Mouse (Mus musculus): ENCODE measurements around the gene Camk1. TPM values are rescaled to one million over a fixed set of nuclear protein-coding genes. Genes with fewer than 3 reads are reported as not detected.
A peak's percentile ranks its signal among the peaks of the same experiment; 100 is the strongest.

The Camk1 gene
- polyA plus RNA-seq, 1 experiment from 2014 or later = 88.0 TPM

DNA sequence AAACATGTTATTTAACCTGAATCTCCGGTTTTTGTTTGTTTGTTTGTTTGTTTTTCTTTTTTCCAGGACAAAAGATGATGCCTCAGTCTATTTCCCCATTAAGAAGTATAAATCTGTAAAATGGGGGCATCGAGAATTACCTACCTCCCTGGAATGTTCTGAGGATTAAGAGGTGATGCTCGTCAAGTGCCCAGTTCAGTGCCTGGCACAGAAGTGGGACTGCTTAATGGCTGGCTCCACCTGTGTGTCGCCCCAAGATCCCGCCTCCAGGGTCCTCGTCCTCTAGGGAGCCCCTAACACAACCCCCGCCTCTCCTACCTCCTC, 33.4 kb upstream of the Camk1 start:
- H3K27me3 ChIP-seq = no peaks in the 10 kb centered on the region
- peak overlapping the region; percentile 91 for H3K9ac ChIP-seq (replicated peaks)
- peak overlapping the region; percentile 92 for H3K4me2 ChIP-seq (replicated peaks)
- no peaks in the 10 kb centered on the region for H3K9me3 ChIP-seq
- H3K36me3 ChIP-seq = peaks cover 54% of the 10 kb centered on the region
- no peak for ATAC-seq (replicated peaks)
- WGBS = 9% methylated on average over 7 of the region's 7 CpGs
- peak overlapping the region; percentile 92 for H3K4me3 ChIP-seq
- peak overlapping the region; percentile 93 for H3K27ac ChIP-seq (replicated peaks)
- H3K4me1 ChIP-seq = peaks cover 28% of the 10 kb centered on the region

DNA sequence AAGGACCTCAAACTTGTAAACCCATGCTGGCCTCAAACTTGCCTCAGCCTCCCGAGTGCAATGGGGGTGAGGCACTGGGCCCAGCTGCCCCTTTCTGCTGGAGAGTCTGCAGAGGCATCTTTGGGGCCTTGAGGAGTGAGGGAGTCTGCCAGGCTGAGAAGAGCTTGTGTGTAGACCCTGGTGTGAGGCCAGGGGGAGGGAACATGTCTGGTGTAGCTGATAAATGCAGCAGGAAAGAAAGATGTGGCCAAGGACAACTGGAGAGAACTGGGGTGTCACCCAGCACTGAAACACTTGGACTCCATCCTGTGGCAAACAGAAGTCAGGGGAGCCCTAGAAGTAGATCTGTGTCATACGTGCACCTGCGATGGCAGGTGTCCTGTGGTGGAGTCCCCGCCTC, 29.7 kb upstream of the Camk1 start:
- Histone ChIP-seq H3K27me3 (no peaks in the 10 kb centered on the region), H3K36me3 (peaks cover 72% of the 10 kb centered on the region)
- 96% methylated on average over 4 of the region's 4 CpGs for WGBS

DNA sequence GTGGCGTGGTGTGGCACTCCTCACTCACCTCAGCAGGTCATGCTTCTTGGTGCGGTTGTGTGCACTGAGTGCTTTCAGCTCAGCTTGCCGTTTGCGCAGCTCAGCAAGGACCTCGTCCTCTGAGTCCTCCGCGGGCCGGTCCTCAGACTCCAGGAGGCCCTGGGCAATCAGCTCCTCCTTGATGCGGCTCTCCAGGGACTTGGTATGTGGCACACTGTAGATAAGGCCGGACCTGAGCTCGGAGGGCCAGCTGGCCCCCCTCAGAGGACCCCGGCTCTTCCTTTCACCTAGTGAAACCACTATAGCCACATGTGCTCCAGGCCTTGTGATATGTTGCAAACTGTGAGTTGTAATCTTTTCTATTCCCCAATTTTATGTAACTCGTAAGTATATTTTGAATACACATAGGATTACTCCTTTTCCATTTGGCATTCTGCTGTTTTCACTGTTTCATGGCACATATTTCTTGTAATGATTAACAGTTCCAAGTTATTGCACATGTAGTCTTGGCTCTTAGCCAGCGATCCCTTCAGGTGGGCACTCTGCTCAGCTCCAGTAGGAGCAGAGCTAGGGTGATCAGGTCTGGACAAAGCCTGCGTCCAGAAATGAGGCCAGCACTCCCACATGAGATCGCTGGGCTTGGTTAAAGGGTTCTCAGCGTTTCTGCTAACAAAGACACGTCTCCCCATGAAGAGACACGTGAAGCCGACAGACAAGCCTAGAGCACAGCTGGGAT, 26.6 kb upstream of the Camk1 start:
- WGBS = 93% methylated on average over 20 of the region's 20 CpGs
- no peaks in the 10 kb centered on the region for H3K4me1 ChIP-seq
- H3K27ac ChIP-seq (replicated peaks) = no peak overlapping the region
- H3K36me3 ChIP-seq = peaks cover 83% of the 10 kb centered on the region
- no peak overlapping the region for H3K9ac ChIP-seq (replicated peaks)
- no peak for ATAC-seq (replicated peaks)
- H3K4me2 ChIP-seq (replicated peaks) = no peak overlapping the region
- H3K4me3 ChIP-seq = no peak overlapping the region
- H3K27me3 ChIP-seq = no peaks in the 10 kb centered on the region
- no peaks in the 10 kb centered on the region for H3K9me3 ChIP-seq

More for the DNA sequence above, 29.7 kb upstream of the Camk1 start:
- Histone ChIP-seq H3K4me2 (replicated peaks) (no peak overlapping the region), H3K27ac (replicated peaks) (no peak overlapping the region), H3K4me3 (no peak overlapping the region), H3K4me1 (peaks cover 14% of the 10 kb centered on the region), H3K9ac (replicated peaks) (no peak overlapping the region), H3K9me3 (no peaks in the 10 kb centered on the region)
- no peak for ATAC-seq (replicated peaks)

DNA sequence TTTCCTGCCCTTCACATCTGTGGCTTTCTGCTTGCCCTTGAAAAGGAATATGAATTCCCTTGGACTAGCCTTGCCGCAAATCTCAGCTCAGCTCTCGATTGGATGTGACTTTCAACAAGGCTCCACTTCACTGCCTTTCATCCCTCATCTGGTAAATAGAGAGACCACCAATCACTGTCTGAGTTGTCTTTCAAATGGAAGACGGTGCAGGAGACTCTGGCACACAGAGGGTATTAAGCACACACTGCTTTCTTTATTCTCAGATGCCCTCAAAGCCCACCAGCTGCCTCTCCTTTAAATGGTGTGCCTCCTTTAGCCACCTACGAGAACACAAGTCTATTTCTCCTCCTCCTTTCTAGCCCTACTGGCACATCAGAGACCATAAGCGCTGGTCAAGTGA, 24.8 kb upstream of the Camk1 start:
- no peak for ATAC-seq (replicated peaks)
- H3K4me1 ChIP-seq = no peaks in the 10 kb centered on the region
- H3K27me3 ChIP-seq = no peaks in the 10 kb centered on the region
- no peak overlapping the region for H3K27ac ChIP-seq (replicated peaks)
- H3K9ac ChIP-seq (replicated peaks) = no peak overlapping the region
- H3K36me3 ChIP-seq = peaks cover 65% of the 10 kb centered on the region
- no peak overlapping the region for H3K4me2 ChIP-seq (replicated peaks)
- no peaks in the 10 kb centered on the region for H3K9me3 ChIP-seq
- 70% methylated on average over 5 of the region's 5 CpGs for WGBS
- H3K4me3 ChIP-seq = no peak overlapping the region

DNA sequence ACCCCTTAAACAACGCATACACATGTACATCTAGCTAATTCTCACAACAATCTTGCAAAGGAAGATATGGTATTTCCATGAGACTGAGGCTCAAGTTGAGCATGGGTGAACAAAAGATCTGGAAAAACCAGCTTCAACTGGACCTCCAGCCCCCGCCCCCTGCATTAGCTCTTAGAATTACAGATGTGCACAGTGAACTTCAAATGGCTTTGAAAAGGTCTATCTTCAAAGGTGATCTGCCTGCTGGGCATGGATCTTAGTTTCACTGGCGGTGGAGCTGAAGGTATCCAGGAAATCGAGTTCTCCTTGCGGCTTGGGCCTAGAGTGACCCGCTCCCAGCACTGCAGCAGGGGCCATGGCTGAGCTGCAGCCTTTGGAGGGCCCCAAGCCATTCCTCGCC, 24.3 kb upstream of the Camk1 start:
- no peak for ATAC-seq (replicated peaks)
- H3K9me3 ChIP-seq = no peaks in the 10 kb centered on the region
- no peak overlapping the region for H3K4me2 ChIP-seq (replicated peaks)
- no peaks in the 10 kb centered on the region for H3K27me3 ChIP-seq
- no peak overlapping the region for H3K4me3 ChIP-seq
- H3K9ac ChIP-seq (replicated peaks) = no peak overlapping the region
- H3K27ac ChIP-seq (replicated peaks) = no peak overlapping the region
- peaks cover 61% of the 10 kb centered on the region for H3K36me3 ChIP-seq
- 88% methylated on average over 7 of the region's 7 CpGs for WGBS
- no peaks in the 10 kb centered on the region for H3K4me1 ChIP-seq

DNA sequence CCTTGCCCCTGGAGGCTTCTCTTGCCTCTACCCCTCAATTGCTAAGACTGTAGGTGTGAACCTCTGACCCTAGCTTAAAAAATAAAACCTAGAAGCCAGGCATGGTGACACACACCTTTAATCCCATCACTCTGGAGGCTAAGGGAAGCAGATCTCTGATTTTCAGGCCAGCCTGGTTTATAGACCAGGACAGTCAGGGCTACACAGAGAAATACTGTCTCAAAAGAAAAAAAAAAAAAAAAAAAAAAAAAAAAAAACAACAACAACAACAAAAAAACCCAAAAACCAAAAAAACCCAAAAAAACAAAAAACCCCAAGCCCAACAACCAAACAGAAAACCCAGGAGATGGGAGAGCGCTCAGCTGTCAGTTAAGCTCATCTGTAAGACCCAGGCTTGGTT, 23.8 kb upstream of the Camk1 start:
- no peaks in the 10 kb centered on the region for H3K9me3 ChIP-seq
- no peaks in the 10 kb centered on the region for H3K4me1 ChIP-seq
- ATAC-seq (replicated peaks) = no peak
- WGBS = 93% methylated on average over 1 of the region's 1 CpGs
- H3K27ac ChIP-seq (replicated peaks) = no peak overlapping the region
- H3K36me3 ChIP-seq = peaks cover 55% of the 10 kb centered on the region
- no peak overlapping the region for H3K4me2 ChIP-seq (replicated peaks)
- H3K27me3 ChIP-seq = no peaks in the 10 kb centered on the region
- H3K9ac ChIP-seq (replicated peaks) = no peak overlapping the region
- H3K4me3 ChIP-seq = no peak overlapping the region

DNA sequence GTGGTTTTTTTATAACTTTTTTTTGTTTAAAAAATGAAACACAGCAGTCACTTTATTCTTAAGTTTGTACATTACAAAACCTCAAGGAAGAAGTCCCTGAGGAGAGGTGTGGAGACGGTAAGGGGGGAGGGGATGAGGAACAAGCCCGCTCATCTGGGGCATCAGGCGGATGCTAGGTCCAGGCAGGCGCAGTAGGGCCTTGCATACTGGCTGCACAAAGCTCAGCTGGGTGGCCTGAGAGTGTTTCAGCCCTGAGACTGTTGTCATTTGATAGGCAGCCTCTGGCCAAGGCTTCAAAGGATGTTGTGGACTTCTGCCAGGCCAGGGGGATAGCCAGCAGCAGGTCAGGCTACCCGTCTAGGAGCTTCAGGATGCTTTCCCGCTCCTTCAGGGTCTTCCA, 22.9 kb upstream of the Camk1 start:
- Histone ChIP-seq H3K27ac (replicated peaks) (no peak overlapping the region), H3K27me3 (no peaks in the 10 kb centered on the region), H3K4me3 (no peak overlapping the region), H3K4me1 (no peaks in the 10 kb centered on the region), H3K9ac (replicated peaks) (no peak overlapping the region), H3K36me3 (peaks cover 46% of the 10 kb centered on the region), H3K9me3 (no peaks in the 10 kb centered on the region), H3K4me2 (replicated peaks) (no peak overlapping the region)
- no peak for ATAC-seq (replicated peaks)
- WGBS = 92% methylated on average over 6 of the region's 6 CpGs

DNA sequence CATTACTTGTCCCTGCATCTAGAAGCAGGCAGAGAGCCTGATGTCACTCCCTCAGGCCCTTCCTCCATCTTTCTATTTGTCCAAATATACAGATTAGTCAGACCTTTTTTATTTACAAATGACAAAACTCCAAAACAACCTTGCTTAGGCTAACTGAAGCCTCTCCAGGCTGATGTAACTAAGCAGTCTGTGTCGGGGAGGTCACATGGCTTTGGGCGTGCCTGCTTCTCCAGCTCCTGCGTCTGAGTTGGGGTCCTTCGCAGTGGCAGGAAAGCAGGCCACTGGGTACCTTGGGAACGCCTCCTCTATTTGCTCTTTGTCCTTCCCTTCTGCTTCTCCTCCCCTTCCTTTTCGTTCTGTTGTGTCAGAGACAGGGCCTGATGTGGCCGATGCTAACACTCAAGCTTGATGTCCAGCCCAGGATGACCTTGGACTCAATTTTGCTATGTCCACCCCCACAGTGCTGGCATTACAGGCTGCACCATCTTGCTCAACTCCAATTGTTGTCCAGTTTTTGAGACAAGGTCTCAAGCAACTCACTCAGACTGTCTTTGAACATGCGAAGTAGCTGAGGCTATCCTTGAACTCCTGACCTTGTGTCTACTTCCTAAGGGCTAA, 20.8 kb upstream of the Camk1 start:
- ATAC-seq (replicated peaks) = no peak
- H3K36me3 ChIP-seq = peaks cover 26% of the 10 kb centered on the region
- H3K9ac ChIP-seq (replicated peaks) = no peak overlapping the region
- no peaks in the 10 kb centered on the region for H3K27me3 ChIP-seq
- H3K27ac ChIP-seq (replicated peaks) = no peak overlapping the region
- no peaks in the 10 kb centered on the region for H3K9me3 ChIP-seq
- H3K4me2 ChIP-seq (replicated peaks) = no peak overlapping the region
- no peaks in the 10 kb centered on the region for H3K4me1 ChIP-seq
- no peak overlapping the region for H3K4me3 ChIP-seq
- 72% methylated on average over 8 of the region's 8 CpGs for WGBS

DNA sequence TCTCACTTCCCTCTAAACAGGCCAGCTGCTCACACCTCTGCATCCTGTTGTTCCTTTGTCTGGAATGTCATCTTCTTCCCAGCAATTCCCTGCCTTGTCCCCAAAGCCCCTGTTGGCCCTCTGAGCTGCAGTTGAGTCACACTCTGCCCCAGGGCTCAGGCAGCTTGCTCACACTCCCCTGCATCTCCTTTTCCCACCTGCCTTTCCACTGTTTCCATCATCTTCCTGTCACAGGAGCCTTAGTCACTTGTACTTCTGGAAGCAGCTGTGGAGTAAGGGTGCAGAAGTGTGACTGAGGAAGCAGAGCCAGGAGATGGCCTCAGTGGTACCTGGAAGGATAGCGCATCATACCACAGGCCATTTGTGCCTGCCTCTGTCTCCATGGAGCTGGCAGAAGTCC, 18.5 kb upstream of the Camk1 start:
- no peak overlapping the region for H3K27ac ChIP-seq (replicated peaks)
- H3K4me3 ChIP-seq = no peak overlapping the region
- no peaks in the 10 kb centered on the region for H3K27me3 ChIP-seq
- no peaks in the 10 kb centered on the region for H3K4me1 ChIP-seq
- H3K4me2 ChIP-seq (replicated peaks) = no peak overlapping the region
- H3K36me3 ChIP-seq = peaks cover 7% of the 10 kb centered on the region; the same call in 1 of the 2 replicates
- ATAC-seq (replicated peaks) = no peak
- 90% methylated on average over 1 of the region's 1 CpGs for WGBS
- no peak overlapping the region for H3K9ac ChIP-seq (replicated peaks)
- H3K9me3 ChIP-seq = no peaks in the 10 kb centered on the region

DNA sequence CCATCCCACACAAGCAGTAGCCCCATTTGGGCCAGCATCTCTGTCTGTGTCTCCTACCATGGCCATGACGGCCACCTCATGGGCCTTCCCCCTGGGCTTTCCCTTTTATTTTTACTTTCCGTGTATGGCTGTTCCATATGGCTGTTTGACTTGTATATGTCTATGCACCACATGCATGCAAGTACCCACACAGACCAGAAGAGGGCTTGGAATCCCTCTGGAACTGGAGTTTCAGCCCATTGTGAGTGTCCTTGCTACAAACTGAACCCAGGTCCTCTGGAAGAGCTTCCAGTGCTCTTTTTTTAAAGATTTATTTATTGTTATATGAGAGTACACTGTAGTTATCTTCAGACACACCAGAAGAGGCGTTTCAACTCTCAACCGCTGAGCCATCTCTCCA, 17.7 kb upstream of the Camk1 start:
- Histone ChIP-seq H3K27ac (replicated peaks) (no peak overlapping the region), H3K4me3 (no peak overlapping the region), H3K4me2 (replicated peaks) (no peak overlapping the region), H3K9me3 (no peaks in the 10 kb centered on the region), H3K27me3 (no peaks in the 10 kb centered on the region), H3K4me1 (no peaks in the 10 kb centered on the region), H3K36me3 (no peaks in the 10 kb centered on the region), H3K9ac (replicated peaks) (no peak overlapping the region)
- no peak for ATAC-seq (replicated peaks)
- 77% methylated on average over 4 of the region's 4 CpGs for WGBS

DNA sequence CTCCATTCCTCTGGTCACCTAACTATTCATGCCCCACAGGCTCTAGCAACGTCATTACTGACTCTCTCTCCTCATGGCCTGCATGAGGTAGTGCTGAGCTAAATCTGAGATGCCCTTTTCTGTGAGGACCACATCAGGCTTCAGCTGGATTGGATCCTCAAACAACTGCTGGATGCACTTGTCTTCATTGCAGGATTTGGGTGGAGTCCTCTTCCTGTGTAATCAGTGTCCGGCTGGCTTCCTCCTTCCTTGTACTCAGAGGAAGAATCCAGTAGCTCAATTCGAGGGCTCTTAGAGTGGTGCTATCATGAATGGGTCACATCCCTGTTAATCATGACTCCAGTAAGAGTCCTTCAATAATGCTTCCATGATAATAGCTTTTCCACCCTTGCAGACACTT, 9.9 kb upstream of the Camk1 start:
- Histone ChIP-seq H3K36me3 (no peaks in the 10 kb centered on the region), H3K4me1 (no peaks in the 10 kb centered on the region), H3K4me2 (replicated peaks) (no peak overlapping the region), H3K9me3 (no peaks in the 10 kb centered on the region), H3K4me3 (no peak overlapping the region), H3K9ac (replicated peaks) (no peak overlapping the region), H3K27me3 (no peaks in the 10 kb centered on the region), H3K27ac (replicated peaks) (no peak overlapping the region)
- ATAC-seq (replicated peaks) = no peak
- WGBS = 69% methylated on average over 3 of the region's 3 CpGs

DNA sequence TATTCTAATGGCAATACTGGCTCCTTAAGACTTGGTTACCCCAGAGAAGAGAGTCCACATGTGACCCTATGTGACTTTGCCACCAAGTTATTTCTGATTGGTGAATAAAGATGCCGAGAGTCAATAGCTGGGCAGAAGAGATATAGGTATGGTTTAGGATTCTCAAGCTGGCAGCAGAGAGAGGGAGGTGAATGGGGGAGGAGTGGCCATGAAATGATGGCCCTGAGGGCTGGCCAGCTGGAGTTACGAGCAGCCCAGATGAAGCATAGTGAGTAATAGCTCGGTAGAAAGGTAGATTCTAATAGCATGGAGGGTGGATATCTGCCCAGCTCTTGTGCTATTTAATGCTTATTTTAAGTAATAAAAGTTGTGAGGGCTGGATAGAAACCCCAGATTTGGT, 9.0 kb upstream of the Camk1 start:
- 86% methylated on average over 3 of the region's 3 CpGs for WGBS
- Histone ChIP-seq H3K9me3 (no peaks in the 10 kb centered on the region), H3K4me2 (replicated peaks) (no peak overlapping the region), H3K36me3 (no peaks in the 10 kb centered on the region), H3K4me1 (no peaks in the 10 kb centered on the region), H3K9ac (replicated peaks) (no peak overlapping the region), H3K4me3 (no peak overlapping the region), H3K27ac (replicated peaks) (no peak overlapping the region), H3K27me3 (no peaks in the 10 kb centered on the region)
- ATAC-seq (replicated peaks) = no peak

DNA sequence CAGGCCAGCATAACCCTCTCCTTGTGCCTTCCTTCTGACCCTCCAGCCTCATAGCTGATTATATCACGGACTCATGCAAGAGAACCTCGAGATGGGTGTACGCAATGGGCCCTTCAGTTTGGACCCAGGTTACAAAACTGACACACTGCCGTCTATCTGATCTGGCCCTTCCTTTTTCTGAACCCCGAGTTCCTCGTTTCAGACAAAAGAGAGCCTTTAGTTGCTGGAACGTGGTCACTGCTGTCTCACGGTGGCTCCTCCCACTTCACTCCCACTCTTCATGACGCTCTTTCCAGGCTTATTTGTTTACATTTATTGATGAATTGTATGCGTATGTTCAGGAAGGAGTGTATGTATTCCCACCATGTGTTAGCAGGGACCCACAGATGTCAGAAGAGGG, 7.9 kb upstream of the Camk1 start:
- 54% methylated on average over 10 of the region's 10 CpGs for WGBS

More for the DNA sequence above, 7.9 kb upstream of the Camk1 start:
- H3K4me2 ChIP-seq (replicated peaks) = no peak overlapping the region
- no peaks in the 10 kb centered on the region for H3K4me1 ChIP-seq
- no peak overlapping the region for H3K9ac ChIP-seq (replicated peaks)
- no peak overlapping the region for H3K27ac ChIP-seq (replicated peaks)
- no peaks in the 10 kb centered on the region for H3K9me3 ChIP-seq
- no peaks in the 10 kb centered on the region for H3K27me3 ChIP-seq
- no peak overlapping the region for H3K4me3 ChIP-seq
- no peak for ATAC-seq (replicated peaks)
- H3K36me3 ChIP-seq = no peaks in the 10 kb centered on the region

Measured in forebrain, embryonic 15.5 days (tissue).